Mouse (Mus musculus) small intestine, adult 2 months (tissue): ENCODE data around the gene Rcan3.

ENCODE experiments used
- CTCF ChIP-seq: fragments of 200-500 bp; IDR thresholded peaks from 2 replicates; pipeline ENCODE4 v1.5.1; 2012; ENCODE audit warnings: low read depth, mild to moderate bottlenecking, control low read depth, inconsistent platforms, low read length, moderate library complexity, mixed read lengths; ENCODE audit not compliant: insufficient replicate concordance, insufficient read length; ENCODE audit errors: extremely low read depth
- POLR2A ChIP-seq: fragments of 200-500 bp; IDR thresholded peaks from 2 replicates; pipeline ENCODE4 v1.6.1; 2012; ENCODE audit warnings: low read depth, mild to moderate bottlenecking, control low read depth, inconsistent platforms, low read length, moderate library complexity

DNA sequence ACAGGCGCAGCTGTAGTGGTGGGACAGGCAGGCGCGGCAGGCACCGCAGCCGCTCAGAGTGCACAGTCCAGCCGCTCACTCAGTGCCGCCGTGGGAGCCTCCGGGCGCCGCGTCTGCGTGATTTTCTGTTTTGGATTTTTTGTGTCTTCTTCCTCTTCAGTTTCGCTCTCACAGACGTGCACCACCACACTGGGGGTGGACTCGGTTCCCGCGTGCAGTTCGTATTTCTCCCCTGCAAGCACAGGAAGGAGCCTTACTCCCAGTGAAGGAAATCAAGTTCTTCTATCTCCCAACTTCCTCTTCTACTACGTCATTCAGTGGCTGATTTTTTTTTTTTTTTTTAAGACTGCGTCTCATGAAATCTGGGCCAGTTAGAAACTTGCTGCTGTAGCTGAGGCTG, 17.3 kb downstream of the Rcan3 start:
- TF ChIP-seq POLR2A (no peak), CTCF (no peak)
